Mouse (Mus musculus) ES-E14 (cell line): ENCODE results near the gene Mylk4.

Experiments used
- HCFC1 ChIP-seq: IDR thresholded peaks from 2 replicates; pipeline ENCODE4 v1.6.1; 2012; ENCODE audit warnings: low read length, inconsistent platforms, borderline replicate concordance; ENCODE audit not compliant: insufficient read depth
- ZC3H11A ChIP-seq: IDR thresholded peaks from 2 replicates; pipeline ENCODE4 v1.6.1; 2012; ENCODE audit warnings: low read depth, mild to moderate bottlenecking, inconsistent platforms, low read length, borderline replicate concordance

DNA sequence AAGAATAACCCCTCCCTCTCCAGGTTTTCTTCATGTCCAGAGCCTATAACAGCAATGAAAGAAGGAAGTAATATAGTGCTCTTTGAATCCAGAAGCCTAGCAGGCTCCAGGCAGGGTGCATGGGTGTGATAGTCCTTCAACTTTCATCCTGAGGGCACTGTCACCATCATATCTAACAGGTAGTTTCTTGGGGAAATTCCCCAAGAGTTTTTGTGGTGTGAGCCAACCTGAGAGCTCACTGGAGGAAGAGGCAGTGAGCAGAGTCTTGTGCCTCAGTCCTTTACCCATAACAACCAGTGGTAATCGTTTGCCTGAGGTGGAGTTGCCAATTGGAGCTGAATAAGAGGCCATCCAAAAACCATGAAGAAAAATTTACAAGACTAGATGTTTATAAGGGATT, 91.2 kb downstream of the Mylk4 start:
- TF ChIP-seq ZC3H11A = no peak
- TF ChIP-seq HCFC1 = no peak
